Mouse (Mus musculus) brain, embryonic 14.5 days (tissue): ENCODE data around the gene Zfp988.
"Not testable (repeated sequence)": the region's sequence is repeated elsewhere in the genome, so short reads cannot be mapped to it uniquely, and the experiment has no call there.

Experiments
- CTCF ChIP-seq: fragments of 200-500 bp; IDR thresholded peaks from 2 replicates; pipeline ENCODE4 v1.5.1; 2012; ENCODE audit warnings: inconsistent platforms, mild to moderate bottlenecking, moderate library complexity, borderline replicate concordance; ENCODE audit not compliant: insufficient read depth, insufficient read length; ENCODE audit errors: extremely low read depth
- POLR2A ChIP-seq: fragments of 200-500 bp; IDR thresholded peaks from 2 replicates; pipeline ENCODE4 v1.6.1; 2012; ENCODE audit warnings: mild to moderate bottlenecking, inconsistent platforms, borderline replicate concordance; ENCODE audit not compliant: poor library complexity, insufficient read depth, insufficient read length, severe bottlenecking; ENCODE audit errors: extremely low read depth

DNA sequence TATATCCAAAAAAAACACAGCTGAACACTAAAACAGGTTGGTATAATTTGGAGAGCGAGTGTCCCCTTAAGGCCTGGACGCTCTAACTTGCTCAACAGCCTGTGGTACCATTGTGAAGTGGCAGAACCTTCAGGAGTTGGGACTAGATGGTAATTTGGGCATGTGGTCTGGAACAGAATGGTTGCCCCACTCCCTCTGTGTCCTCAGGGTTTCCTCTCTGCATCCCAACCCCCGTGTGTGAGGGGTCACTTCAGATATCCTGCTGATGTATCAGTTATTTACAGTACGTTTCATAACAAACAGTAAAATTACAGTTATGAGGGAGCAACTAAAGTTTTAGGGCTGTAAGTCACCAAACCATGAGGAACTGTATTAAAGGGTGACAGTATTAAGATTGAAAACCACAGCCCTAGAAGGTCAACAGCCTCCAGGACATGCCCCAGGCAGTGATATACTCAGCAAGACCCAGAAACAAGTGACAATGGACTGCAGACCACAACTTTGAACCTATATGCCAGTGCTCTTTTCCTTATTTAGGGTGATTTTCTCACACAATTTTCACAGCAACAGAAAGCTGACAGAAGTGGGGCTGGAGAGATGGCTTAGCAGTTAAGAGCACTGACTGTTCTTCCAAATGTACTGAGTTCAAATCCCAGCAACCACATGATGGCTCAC lies 41.0 kb downstream of the Zfp988 start:
- TF ChIP-seq POLR2A, CTCF: not testable (repeated sequence)
